Mouse (Mus musculus) spleen, postnatal 36 days (tissue): ENCODE measurements around the gene Kcnk5.

Experiments used
- DNase-seq, 2 experiments: peaks; one replicate each; pipeline ENCODE4 v3.0.0; 2022; ENCODE audit warnings: low spot score in 2 of 2, mixed read lengths in 1 of 2

Kcnk5 gene

GRCm38 (mm10) chr14:20165413-20165812, 16.2 kb downstream of the Kcnk5 start:
- no peak for DNase-seq

DNA sequence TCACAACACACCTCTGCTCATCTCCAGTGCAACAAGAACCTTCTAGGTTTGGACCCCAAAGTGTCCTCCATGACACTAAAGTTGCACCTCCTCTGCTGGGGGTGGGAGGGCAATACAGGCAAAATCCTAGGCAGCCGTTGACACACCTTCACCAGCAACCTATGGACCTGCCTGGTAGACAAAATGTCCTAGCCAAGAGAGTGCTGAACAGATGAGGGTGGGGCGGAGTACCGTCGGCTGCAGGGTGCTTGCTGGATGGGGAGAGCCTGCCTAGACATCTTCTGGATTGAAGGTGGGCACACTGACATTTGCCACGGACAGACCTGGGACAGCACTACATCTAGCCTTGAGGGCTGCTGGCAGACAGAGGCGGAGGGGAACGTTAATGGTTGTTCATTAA, 17.2 kb downstream of the Kcnk5 start:
- no peak for DNase-seq

GRCm38 (mm10) chr14:20162686-20163085, 18.9 kb downstream of the Kcnk5 start:
- DNase-seq, result no peak

DNA sequence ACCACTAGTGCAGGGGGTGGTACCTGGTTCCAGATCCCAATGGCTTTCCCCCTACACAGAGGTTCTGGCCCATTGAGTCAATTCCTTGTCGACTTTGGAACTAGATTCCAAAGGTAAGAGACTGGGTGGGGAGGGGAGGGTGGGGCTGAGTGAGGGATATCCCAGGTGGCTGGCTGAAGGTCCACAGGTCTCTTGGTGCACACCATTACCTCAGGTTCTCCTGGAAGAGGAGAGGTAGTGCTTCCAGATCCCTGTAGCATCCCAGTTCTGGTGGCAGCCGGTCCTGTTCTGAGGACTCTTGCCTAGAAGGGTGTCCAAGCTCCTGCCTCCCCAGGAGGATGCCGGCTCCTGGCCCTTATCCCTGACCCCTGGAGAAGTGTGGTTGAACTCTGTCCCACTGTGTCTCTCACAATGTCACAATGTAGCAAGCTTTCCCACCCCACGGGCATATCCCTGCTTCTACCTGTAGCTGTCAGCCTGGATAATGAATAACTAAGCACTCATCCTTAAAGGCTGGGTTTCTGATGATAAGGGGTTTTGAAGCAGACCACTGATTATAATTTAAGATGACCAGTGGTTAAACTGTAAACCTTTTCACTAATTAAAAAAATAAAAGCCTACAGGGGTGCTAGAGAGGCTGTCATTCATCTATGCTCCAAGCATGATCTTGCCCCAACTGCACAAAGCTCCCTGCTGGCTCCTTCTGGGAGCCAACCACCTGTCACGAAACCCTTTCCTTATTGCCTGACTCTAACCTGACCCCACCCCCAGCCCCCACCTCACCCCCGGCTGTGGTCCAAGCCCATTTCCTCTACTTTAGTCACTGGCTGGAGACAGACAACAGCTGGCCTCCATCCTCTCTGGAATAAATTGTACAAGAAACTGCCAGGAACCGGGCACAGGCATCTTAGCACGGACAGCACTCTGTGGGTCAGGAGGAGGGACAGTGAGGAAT, 22.6 kb downstream of the Kcnk5 start:
- DNase-seq, result no peak

DNA sequence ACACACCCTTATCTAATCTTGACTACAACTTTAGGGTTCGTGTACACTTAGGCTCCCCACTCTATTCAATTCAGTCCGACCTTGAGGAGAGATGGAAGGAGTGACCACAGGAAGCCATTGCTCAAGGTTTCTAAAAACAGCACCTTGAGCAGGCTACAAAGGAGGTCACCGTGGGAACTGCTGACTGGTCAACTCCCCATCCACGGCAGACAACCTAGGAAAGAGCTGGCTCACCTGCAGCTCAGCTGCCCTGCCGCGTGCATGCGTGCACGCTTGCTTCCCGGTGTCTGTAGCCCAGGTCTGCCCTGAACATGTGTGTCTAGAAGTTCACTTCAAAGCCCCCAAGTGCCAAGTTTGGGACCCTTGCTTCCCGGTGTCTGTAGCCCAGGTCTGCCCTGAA, 24.0 kb downstream of the Kcnk5 start:
- no peak for DNase-seq

GRCm38 (mm10) chr14:20155718-20156117, 25.9 kb downstream of the Kcnk5 start:
- DNase-seq, result no peak

DNA sequence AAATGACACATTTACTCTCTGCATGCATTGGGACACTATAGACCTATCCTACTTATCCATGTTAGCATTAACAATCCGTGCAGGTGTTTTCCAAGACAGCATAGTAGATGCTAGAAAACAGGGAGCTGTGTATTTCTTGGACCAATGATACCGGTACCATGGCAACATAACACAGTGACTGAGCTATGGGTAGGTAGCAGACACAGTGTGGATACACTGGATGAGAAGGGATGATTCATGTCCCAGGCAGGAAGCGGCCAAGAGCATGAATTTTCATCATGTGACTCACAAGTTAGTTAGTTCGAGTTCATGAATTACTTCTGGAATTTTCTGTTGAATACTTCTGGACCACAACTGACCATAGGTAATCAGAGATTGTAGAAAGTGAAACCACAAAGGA, 26.7 kb downstream of the Kcnk5 start:
- no peak for DNase-seq

- DNase-seq, result no peak
Measured at GRCm38 (mm10) chr14:20154245-20154644, 27.4 kb downstream of the Kcnk5 start.

GRCm38 (mm10) chr14:20149127-20150080, 32.2 kb downstream of the Kcnk5 start:
- DNase-seq, result no peak

DNA sequence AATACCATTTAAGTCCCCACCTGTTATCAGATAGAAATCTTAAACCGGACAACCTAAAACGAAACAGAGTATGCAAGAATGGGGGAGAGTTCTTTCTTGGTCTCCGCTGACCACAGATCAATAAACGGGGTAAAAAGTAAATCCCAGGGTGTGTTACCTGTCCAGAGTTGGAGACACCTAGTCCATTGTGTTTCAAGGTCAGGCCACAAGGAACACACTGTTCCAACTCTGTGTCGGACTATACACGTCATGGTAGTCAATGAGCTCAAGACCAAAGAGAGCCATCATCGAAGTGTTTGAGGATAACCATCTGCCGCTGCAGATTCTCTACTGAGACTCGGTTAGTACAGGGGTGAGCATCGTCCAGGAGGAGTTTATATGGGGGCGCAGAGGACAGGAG, 33.1 kb downstream of the Kcnk5 start:
- DNase-seq, result no peak

DNA sequence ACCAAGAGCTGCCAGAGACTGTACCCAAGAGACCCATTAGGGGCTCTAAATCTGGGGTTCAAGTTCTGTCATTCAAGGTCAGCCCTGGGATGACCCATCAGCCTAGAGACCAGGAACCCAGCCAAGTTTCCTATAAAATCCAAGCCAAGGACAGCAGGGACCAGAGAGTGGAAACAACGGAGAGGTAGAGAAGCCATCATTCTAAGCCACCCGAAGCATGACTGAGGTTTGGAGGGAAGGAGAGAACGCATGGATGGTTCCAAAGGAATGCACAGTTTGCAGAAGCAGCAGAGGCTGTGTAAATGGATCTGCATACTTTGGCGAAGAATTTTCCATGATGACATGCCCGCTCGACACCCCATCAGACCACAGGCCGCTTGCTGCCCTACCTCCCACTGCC, 33.8 kb downstream of the Kcnk5 start:
- no peak for DNase-seq

GRCm38 (mm10) chr14:20144093-20144492, 37.5 kb downstream of the Kcnk5 start:
- DNase-seq, result no peak

DNA sequence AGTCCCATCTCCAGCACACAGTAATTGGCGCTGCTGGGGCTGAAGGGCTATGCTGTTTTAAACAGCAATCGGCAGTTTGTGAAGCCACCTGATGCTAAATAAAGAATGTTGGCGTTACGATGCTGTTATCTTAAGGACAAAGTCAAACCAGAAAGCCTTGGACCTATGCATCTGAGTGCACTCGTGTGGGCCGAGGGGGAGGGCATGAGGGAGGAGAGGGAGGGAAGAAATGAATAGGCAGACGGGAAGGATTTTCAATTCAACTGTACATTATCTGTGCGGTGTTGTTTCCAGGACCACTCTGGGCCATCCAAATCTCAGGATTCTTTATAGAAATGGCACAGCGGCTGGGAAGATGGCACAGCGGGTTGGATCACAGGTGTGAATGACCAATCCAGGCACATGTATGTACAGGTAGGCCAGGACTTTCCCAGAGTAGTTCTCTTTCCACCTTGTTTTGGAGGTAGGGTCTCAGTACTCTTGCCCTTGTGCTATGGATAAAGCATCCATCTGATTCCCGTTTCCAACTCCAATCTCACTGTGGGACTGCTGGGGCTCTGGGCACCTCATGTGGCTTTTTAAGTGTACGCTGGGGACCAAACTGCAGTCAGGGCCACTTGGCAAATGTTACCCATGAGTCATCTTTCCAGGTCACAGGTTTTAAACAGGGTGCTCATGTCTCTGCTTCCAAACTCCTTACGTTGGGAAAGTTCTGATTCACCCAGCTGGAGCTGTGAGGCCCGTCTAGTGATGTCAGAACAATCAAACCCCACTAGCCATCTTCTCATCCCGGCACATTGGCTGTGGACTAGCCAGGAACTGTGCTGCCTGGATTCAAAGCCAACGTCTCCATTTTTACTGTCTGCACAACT, 42.9 kb downstream of the Kcnk5 start, which contains the start of gene Saysd1:
Gene Saysd1, minus strand, starts transcription at position 51 of the 872 bp plus-strand sequence.
- DNase-seq, result no peak

GRCm38 (mm10) chr14:20134965-20135671, 46.5 kb downstream of the Kcnk5 start:
- DNase-seq, result no peak

DNA sequence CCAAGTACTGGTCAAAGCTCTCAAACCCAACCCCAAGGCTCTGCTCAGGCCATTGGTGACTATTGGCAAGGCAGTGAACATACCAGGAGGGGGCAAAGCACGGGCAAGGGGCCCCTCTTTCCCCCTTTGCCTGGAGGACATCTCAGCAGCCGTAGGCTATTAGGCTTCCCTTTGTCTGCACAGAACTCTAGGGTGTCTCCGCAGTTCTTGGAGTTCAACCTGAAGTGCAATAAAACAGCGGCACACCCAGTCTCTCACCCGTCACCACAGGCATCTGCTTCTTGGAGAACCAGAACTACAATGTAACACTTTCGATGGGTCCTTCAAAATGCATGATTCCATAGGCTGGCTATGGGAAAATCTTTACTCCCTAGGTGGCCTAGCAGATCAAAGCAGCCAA, 53.4 kb downstream of the Kcnk5 start:
- DNase-seq, result no peak

GRCm38 (mm10) chr14:20127406-20128087, 54.1 kb downstream of the Kcnk5 start:
- DNase-seq, result no peak

DNA sequence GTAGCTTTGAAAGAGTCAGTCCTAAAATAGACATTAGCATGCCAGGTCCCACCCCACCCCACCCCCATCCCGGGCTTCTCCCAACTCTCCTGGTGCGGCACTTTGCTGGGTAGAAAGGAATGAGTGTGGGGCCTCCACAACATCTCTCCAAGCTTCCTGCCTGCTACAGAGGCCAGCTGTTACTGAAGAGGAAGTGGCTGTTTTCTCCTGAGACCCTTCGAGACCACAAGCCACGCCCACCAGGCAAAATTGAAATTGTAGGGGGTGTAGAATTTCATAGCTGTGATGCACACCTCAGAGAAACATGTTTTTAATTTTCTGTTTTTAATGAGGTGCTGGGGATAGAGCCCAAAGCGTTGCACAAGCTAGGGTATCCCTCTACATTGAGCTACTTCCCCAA, 60.7 kb downstream of the Kcnk5 start:
- DNase-seq, result peak; percentile 84 to 88

- no peak for DNase-seq
Measured at GRCm38 (mm10) chr14:20120012-20120411, 61.6 kb downstream of the Kcnk5 start.

DNA sequence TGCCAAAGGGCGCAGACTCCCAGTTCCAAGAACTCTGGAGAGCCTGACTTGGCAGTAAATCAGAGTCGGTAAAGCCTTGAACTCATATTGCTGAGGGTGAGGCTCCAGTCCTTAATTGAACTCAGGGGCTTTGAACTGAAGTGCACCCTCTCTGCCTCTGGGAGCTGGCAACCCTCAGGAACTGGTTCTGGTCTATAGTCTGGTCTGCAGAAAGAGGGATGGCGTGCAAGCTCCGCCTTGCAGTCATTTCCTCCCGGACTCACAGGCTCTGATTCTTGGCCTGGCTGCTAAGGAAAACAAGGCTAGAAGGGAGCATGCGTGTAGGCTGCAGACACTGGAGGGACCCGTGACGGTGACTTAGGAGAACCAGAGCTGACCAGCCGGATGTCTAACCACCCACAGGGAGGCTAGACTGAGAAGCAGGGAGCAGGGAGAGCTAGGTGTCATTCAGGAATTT, 65.4 kb downstream of the Kcnk5 start:
- no peak for DNase-seq

GRCm38 (mm10) chr14:20114951-20115350, 66.7 kb downstream of the Kcnk5 start:
- DNase-seq, result peak; percentile 67 to 71
